Mouse (Mus musculus) C2C12 (cell line): ENCODE data around the gene AU021092.

Experiments
- CTCF ChIP-seq: IDR thresholded peaks from one replicate; pipeline ENCODE4 v1.5.1; 2011; ENCODE audit not compliant: control insufficient read depth, insufficient read depth, insufficient read length
- MAX ChIP-seq: IDR thresholded peaks from one replicate; pipeline ENCODE4 v1.6.1; 2011; ENCODE audit warnings: mild to moderate bottlenecking, control low read depth
- MYOD1 ChIP-seq: IDR thresholded peaks from one replicate; pipeline ENCODE4 v1.6.1; 2011; ENCODE audit warnings: low read depth; ENCODE audit not compliant: control insufficient read depth, insufficient read length
- USF1 ChIP-seq: IDR thresholded peaks from one replicate; pipeline ENCODE4 v1.6.1; 2011; ENCODE audit warnings: low read depth, mild to moderate bottlenecking, control low read depth, moderate library complexity

- no peak for TF ChIP-seq CTCF
- TF ChIP-seq MAX = no peak
- no peak for TF ChIP-seq USF1
- TF ChIP-seq MYOD1 = no peak
Observed at GRCm38 (mm10) chr16:5242882-5243281, 20.8 kb upstream of the AU021092 start.
